Mouse (Mus musculus): ENCODE measurements around the gene Lpcat2.

The Lpcat2 gene

GRCm38 (mm10) chr8:92855171-92855894, at the start of gene Lpcat2:
Lpcat2 (plus strand) TSS chr8:92855339.
- DNase-seq: peak; percentile 78 to 85

GRCm38 (mm10) chr8:92812773-92813172, 42.4 kb upstream of the Lpcat2 start:
- no peak for DNase-seq

GRCm38 (mm10) chr8:92815661-92816060, 39.5 kb upstream of the Lpcat2 start:
- no peak for DNase-seq

- DNase-seq: peak; percentile 87
These were observed 37.0 kb upstream of the Lpcat2 start for GRCm38 (mm10) chr8:92817928-92818818.

- DNase-seq: no peak
These were observed 34.0 kb upstream of the Lpcat2 start for GRCm38 (mm10) chr8:92821151-92821550.

GRCm38 (mm10) chr8:92822386-92822785, 32.8 kb upstream of the Lpcat2 start:
- no peak for DNase-seq

GRCm38 (mm10) chr8:92825991-92826390, 29.1 kb upstream of the Lpcat2 start:
- DNase-seq: no peak

GRCm38 (mm10) chr8:92827243-92828034, 27.7 kb upstream of the Lpcat2 start, which contains the start of gene Mmp2:
Mmp2 (plus strand) TSS chr8:92827291.
- DNase-seq: peak in 1 of 2 experiments; percentile 35

- DNase-seq: peak in 1 of 2 experiments; percentile 34
These were observed 26.8 kb upstream of the Lpcat2 start for GRCm38 (mm10) chr8:92828251-92828743.

GRCm38 (mm10) chr8:92834065-92834731, 20.9 kb upstream of the Lpcat2 start:
- DNase-seq: no peak

- no peak for DNase-seq
These were observed 20.2 kb upstream of the Lpcat2 start for GRCm38 (mm10) chr8:92834786-92835500.

- no peak for DNase-seq
These were observed 19.2 kb upstream of the Lpcat2 start for GRCm38 (mm10) chr8:92835901-92836300.

- DNase-seq: no peak
These were observed 16.5 kb upstream of the Lpcat2 start for GRCm38 (mm10) chr8:92838616-92839015.

GRCm38 (mm10) chr8:92839161-92839560, 16.0 kb upstream of the Lpcat2 start:
- no peak for DNase-seq

GRCm38 (mm10) chr8:92839876-92840275, 15.3 kb upstream of the Lpcat2 start:
- DNase-seq: peak in 1 of 2 experiments; percentile 51

- no peak for DNase-seq
These were observed 8.5 kb upstream of the Lpcat2 start for GRCm38 (mm10) chr8:92846684-92847083.

GRCm38 (mm10) chr8:92847299-92847698, 7.8 kb upstream of the Lpcat2 start:
- no peak for DNase-seq

GRCm38 (mm10) chr8:92849261-92849660, 5.9 kb upstream of the Lpcat2 start:
- no peak for DNase-seq

- DNase-seq: peak; percentile 79 to 87
These were observed 4.9 kb upstream of the Lpcat2 start for GRCm38 (mm10) chr8:92850239-92850638.

GRCm38 (mm10) chr8:92851381-92851780, 3.8 kb upstream of the Lpcat2 start:
- no peak for DNase-seq
